Mouse (Mus musculus) bone marrow, adult 2 months (tissue): ENCODE measurements around the gene Pigv. TPM values are rescaled to one million over a fixed set of nuclear protein-coding genes. Genes with fewer than 3 reads are reported as not detected.

Experiments
- H3K27ac ChIP-seq: fragments of 200-500 bp; 2 replicates; pipeline ENCODE4 v1.5.1; 2012; ENCODE audit warnings: low read depth, mild to moderate bottlenecking, control low read depth, inconsistent platforms, low read length; ENCODE audit not compliant: control insufficient read depth, poor library complexity, insufficient read depth
- H3K4me1 ChIP-seq: fragments of 200-500 bp; 2 replicates; pipeline ENCODE4 v1.6.1; 2011; ENCODE audit warnings: low read length; ENCODE audit not compliant: control insufficient read depth, insufficient read depth
- H3K4me3 ChIP-seq: fragments of 200-500 bp; replicated peaks from 2 replicates; pipeline ENCODE3; 2011; ENCODE audit warnings: mild to moderate bottlenecking, low read depth, low read length, control low read depth; ENCODE audit not compliant: control insufficient read depth
- CTCF ChIP-seq: fragments of 200-500 bp; IDR thresholded peaks from 2 replicates; pipeline ENCODE4 v1.5.1; 2011; ENCODE audit warnings: low read length, control low read depth; ENCODE audit not compliant: control insufficient read depth, insufficient read depth
- POLR2A ChIP-seq: fragments of 200-500 bp; IDR thresholded peaks from 2 replicates; pipeline ENCODE4 v1.6.1; 2011; ENCODE audit warnings: low read depth, mild to moderate bottlenecking, control low read depth, low read length, borderline replicate concordance; ENCODE audit not compliant: control insufficient read depth
- WGBS: fragments of 180-500 bp; shearing (Covaris S2); methylation state at CpG from one replicate; pipeline ENCODE4 v1.1.7; 2018; 5-methylcytosine and 5-hydroxymethylcytosine counted together
- polyA plus RNA-seq: library from polyadenylated mRNA; stranded (reverse); fragments of >200 nt; gene quantifications from 2 replicates; pipeline ENCODE4 v1.2.4, GENCODE M21; 2011; ENCODE audit warnings: low replicate concordance; ENCODE audit not compliant: missing spikeins, insufficient read depth, insufficient read length

Gene Pigv
- polyA plus RNA-seq, 1 experiment: 10.4 TPM

DNA sequence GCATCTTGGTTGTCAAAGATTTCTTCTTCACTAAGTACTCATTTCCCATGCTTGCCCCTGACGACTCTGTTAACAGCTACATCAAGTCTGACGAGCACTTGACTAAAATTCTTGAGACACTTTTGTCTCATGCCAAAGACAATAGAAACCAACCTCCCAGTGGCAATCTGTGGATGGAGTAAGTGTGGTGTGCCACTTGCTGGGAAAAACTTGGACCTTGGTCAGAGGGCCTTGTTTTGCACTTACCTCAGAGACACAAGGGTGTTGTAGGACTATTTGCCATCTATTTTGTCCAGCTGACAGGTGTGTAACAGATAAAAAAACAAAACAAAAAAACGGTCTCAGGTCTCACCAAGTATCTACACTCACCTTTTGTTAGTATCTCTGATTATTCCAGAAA, 3.7 kb upstream of the Pigv start:
- Histone ChIP-seq H3K27ac (no peak overlapping the region), H3K4me1 (peaks cover 4% of the 10 kb centered on the region; the same call in 1 of the 2 replicates)
- WGBS: 43% methylated on average over 3 of the region's 3 CpGs

DNA sequence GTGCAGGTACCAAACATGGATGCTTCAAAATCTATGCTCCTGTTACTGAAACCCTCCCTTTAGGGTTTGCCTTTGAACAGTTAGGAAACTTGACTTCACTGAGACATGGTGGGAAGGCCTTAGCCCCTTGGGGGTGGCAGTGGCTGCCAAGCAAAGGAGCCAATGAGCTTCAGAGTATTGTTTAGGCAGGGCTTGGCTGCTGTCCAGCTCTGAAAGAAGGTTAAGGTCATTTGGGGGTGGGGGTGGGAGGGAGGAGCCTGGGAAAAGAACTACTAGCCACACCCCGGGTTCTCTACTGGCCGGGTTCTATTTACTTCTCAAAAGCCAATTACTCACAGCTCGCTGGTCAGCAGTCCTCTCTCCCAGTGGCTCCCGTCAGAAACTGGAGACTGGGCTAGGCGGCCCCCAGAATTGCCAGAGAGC, 3.2 kb upstream of the Pigv start:
- Histone ChIP-seq H3K4me1 (peaks cover 4% of the 10 kb centered on the region; the same call in 1 of the 2 replicates), H3K4me3 (no peak overlapping the region), H3K27ac (no peak overlapping the region)
- TF ChIP-seq POLR2A (no peak), CTCF (no peak)
- WGBS: 14% methylated on average over 5 of the region's 5 CpGs

More for the DNA sequence above, 3.7 kb upstream of the Pigv start:
- TF ChIP-seq POLR2A (no peak), CTCF (no peak)
- H3K4me3 ChIP-seq: no peak overlapping the region

DNA sequence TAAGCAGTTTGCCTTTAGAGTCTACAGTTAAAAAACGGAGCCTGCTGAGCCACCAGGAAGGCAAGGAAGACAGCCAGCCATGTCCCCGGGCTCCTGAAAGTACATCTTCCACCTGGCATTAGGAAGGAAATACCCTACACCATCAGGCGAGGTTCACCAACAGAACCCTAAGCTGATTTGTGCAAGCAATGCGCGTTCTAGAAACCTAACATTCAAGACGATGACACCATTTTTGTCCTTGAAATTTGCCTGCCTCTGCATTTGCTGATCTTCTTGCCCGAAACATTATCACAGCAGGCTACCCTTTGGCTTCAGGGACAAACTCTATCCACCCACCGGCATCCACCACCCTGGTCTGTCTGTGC, 1.9 kb upstream of the Pigv start:
- Histone ChIP-seq H3K27ac (peak overlapping the region; percentile 99), H3K4me3 (peak overlapping the region; percentile 25), H3K4me1 (peaks cover 4% of the 10 kb centered on the region; the same call in 1 of the 2 replicates)
- TF ChIP-seq CTCF (no peak), POLR2A (no peak)
- WGBS: 12% methylated on average over 8 of the region's 8 CpGs

DNA sequence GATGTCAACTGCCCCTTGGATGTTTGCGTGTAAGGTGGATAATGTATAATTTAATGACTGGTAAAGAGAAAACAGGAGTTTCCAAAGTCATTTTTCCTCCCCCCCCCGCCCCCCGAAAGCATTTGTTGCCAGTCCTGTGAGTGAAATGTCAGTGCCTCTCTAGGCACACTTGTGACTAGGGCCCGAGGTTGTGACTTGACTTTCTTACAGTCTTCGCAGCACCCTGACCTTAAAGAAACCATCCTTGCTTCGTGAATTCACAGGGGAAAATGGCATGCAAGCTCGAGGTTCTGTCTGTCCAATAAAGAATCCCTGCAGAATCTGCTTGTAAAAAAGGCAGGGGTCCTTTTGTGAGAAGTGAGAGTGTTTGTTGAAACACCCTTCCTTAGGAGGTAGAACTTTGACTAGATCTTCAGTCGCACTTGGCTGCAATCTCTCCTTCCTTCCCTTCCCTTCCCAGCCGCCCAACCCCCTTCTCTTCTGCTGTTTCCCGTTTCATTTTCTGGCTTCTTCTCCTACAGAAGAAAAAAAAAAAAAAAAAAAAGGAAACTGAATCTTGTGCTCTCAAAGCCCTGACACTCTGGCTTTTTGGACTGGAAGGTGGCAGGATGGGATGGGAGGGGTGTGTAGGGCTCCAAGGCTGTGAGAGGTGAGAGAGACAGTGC, 1.4 kb upstream of the Pigv start:
- Histone ChIP-seq H3K27ac (peak overlapping the region; percentile 99), H3K4me1 (peaks cover 4% of the 10 kb centered on the region; the same call in 1 of the 2 replicates), H3K4me3 (peak overlapping the region; percentile 39)
- WGBS: 1% methylated on average over 10 of the region's 10 CpGs
- TF ChIP-seq POLR2A: no peak
- no peak for TF ChIP-seq CTCF

DNA sequence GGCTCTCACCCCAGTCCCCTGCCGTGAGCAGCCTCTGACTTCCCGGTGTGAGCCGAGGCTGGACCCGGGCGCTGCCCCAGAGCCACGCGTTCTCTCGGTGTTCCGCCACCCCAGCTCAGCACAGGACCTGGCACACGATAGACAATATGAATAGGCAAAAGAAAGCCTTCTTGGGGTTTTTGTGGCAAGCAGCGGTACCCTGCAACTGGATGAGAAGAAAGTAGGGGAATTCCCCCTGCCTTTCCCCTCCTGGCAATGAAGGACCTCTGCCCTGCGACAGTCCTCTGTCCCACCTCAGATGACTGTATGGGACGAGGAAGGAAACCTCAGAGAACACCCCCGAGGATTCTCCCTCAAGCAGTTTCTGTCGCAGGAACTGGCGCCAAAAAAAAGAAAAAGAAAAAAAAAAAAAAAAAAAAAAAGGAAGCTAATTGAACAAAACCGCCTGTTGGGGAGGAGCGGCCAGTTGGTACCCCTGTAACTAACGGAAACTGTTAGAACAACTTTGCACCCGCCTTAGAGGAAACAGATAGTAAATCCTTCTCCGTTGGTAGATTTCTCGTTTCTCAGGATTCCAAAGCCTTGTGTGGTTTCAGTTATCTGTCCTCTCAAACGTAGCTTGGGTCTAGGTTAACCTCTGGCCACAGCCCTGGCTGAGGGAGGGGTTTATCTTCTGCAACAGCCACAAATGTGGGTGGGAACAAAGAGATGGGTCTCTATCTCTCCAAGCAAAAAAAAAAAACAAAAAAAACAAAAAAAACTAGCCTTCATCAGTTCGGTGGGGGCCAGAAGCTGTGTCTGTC, 599 bp upstream of the Pigv start:
- Histone ChIP-seq H3K4me1 (peaks cover 4% of the 10 kb centered on the region; the same call in 1 of the 2 replicates), H3K27ac (peak overlapping the region; percentile 99), H3K4me3 (peak overlapping the region; percentile 78)
- TF ChIP-seq POLR2A: no peak; the same call in 1 of the 2 replicates
- TF ChIP-seq CTCF: no peak
- WGBS: under 1% methylated on average over 24 of the region's 24 CpGs

DNA sequence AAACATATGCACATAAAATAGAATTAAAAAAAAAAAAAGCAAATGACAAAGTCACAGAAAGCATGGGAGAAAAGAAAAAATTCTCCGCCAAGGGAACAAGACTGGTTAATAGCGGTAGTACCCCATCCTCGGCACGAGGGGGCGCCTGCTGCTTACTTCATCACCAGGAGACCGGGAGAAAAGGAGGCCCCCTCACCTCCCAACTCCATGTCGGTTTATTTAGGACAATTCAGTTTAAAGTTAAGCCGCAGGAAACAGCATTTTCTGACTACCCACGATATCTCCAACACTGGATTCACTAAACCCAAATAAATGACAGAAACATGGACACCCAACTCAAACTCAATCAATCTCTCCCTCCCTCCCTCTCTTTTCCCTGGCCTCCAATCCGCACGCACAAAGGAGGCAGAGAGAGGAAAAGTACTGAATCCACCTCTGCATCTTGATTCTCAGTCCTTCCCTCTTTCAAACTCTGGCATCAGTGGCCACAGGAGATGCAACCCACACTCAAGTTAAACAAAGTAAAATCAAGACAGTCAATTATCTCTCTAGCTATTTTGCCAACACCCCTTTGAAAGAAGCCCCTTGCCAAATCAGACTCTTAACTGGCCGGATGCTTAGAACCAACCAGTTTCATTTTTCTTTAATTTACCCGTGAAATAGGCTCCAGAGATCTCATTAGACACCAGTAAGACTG, 1.1 kb downstream of the Pigv start:
- Histone ChIP-seq H3K4me3 (peak overlapping the region; percentile 78), H3K4me1 (peaks cover 9% of the 10 kb centered on the region; the same call in 1 of the 2 replicates), H3K27ac (peak overlapping the region; percentile 99)
- TF ChIP-seq POLR2A (0 out of 2 replicates have a peak, but pooled peaks have one; percentile 5), CTCF (peak; percentile 80)
- WGBS: under 1% methylated on average over 13 of the region's 13 CpGs

DNA sequence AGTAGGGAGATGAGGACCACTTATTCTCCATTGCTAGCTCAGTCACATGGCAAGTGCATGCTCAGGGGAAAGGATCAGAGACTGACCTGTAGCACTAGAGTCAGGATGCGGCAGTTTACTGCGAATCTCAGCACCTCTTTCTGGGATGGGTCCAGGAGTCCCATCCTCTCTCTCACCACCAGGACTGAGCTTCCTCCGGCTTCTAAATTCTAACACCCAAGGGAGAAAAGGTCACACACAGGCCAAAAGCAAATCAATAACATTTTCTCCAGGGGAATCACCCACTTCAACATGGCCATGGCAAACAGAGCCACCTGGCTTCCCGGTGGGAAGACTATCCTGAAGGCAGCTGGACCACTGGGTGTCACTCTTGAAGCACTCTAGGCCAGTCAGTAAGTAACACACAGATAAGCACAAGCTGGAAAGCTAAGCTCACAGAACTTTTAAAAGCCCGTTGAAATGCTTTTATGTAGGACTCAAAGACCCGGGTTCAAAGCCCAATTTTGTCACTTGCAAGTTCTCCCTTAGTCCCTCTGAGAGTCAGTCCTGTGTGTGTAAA, 2.7 kb downstream of the Pigv start:
- WGBS: 60% methylated on average over 6 of the region's 6 CpGs
- TF ChIP-seq CTCF (no peak), POLR2A (no peak)
- Histone ChIP-seq H3K4me3 (no peak overlapping the region), H3K4me1 (peaks cover 13% of the 10 kb centered on the region), H3K27ac (no peak overlapping the region)
